Mouse (Mus musculus) E14TG2a.4 (cell line): ENCODE data around the gene Morc3.
A peak's percentile ranks its signal among the peaks of the same experiment; 100 is the strongest.

Experiments used
- CTCF ChIP-seq: conservative IDR thresholded peaks from 2 replicates; pipeline ENCODE4 v1.5.1; 2014; ENCODE audit warnings: low read length
- NANOG ChIP-seq: IDR thresholded peaks from 2 replicates; pipeline ENCODE4 v1.6.1; 2014; ENCODE audit warnings: borderline replicate concordance, low read length, mixed read lengths
- POU5F1 ChIP-seq: IDR thresholded peaks from 2 replicates; pipeline ENCODE4 v1.6.1; 2014; ENCODE audit warnings: low read length, borderline replicate concordance

GRCm38 (mm10) chr16:93797021-93797840 is 34.7 kb upstream of the Morc3 start:
- TF ChIP-seq CTCF: 0 out of 2 replicates have a peak, but pooled peaks have one; percentile 6
- no peak for TF ChIP-seq NANOG
- no peak for TF ChIP-seq POU5F1
